Mouse (Mus musculus) midbrain, embryonic 13.5 days (tissue): ENCODE data around the gene Traf2. TPM values are rescaled to one million over a fixed set of nuclear protein-coding genes. Genes with fewer than 3 reads are reported as not detected.

ENCODE experiments used
- ATAC-seq: fragments of 200-750 bp; cut with Nextera tagmentation; 2 replicates; pipeline ENCODE4 v1.8.0; 2017; ENCODE audit warnings: mild to moderate bottlenecking, moderate TSS enrichment, moderate library complexity
- H3K27ac ChIP-seq: fragments of 300-500 bp; sonication (generic); 2 replicates; pipeline ENCODE4 v1.5.1; 2015; ENCODE audit warnings: inconsistent platforms, mild to moderate bottlenecking, moderate library complexity
- H3K27me3 ChIP-seq: fragments of 300-500 bp; sonication (generic); 2 replicates; pipeline ENCODE4 v1.6.1; 2015; ENCODE audit warnings: mild to moderate bottlenecking, inconsistent platforms
- H3K36me3 ChIP-seq: fragments of 300-500 bp; sonication (generic); 2 replicates; pipeline ENCODE4 v1.6.1; 2015; ENCODE audit warnings: mild to moderate bottlenecking, inconsistent platforms
- H3K4me1 ChIP-seq: fragments of 300-500 bp; sonication (generic); replicated peaks from 2 replicates; pipeline ENCODE4 v1.6.1; 2015; ENCODE audit warnings: inconsistent platforms
- H3K4me2 ChIP-seq: fragments of 300-500 bp; sonication (generic); replicated peaks from 2 replicates; pipeline ENCODE4 v1.6.1; 2015; ENCODE audit warnings: moderate library complexity, mild to moderate bottlenecking, inconsistent platforms
- H3K4me3 ChIP-seq: fragments of 300-500 bp; sonication (generic); replicated peaks from 2 replicates; pipeline ENCODE4 v1.5.1; 2015; ENCODE audit warnings: mild to moderate bottlenecking, inconsistent platforms
- H3K9ac ChIP-seq: fragments of 300-500 bp; sonication (generic); replicated peaks from 2 replicates; pipeline ENCODE4 v1.6.1; 2015; ENCODE audit warnings: mild to moderate bottlenecking, inconsistent platforms
- H3K9me3 ChIP-seq: fragments of 300-500 bp; sonication (generic); 2 replicates; pipeline ENCODE4 v1.6.1; 2016; ENCODE audit warnings: mild to moderate bottlenecking, inconsistent platforms
- WGBS: fragments of 180-500 bp; shearing (Covaris S2); methylation state at CpG from one replicate; pipeline ENCODE4 v1.1.7; 2015; 5-methylcytosine and 5-hydroxymethylcytosine counted together
- polyA plus RNA-seq: library from polyadenylated mRNA; unstranded; fragments of >200 nt; fragmentation: Nextera tagmentation; extraction: Ambion mirVana; gene quantifications from 2 replicates; pipeline ENCODE4 v1.2.1, GENCODE M21; 2015

Traf2 gene
- polyA plus RNA-seq, 1 experiment from 2014 or later = 24.1 TPM

- H3K4me3 ChIP-seq = peak overlapping the region; percentile 60; the same call in 1 of the 2 replicates
- 95% methylated on average over 2 of the region's 2 CpGs for WGBS
- peaks cover 38% of the 10 kb centered on the region for H3K4me1 ChIP-seq
- peaks cover 38% of the 10 kb centered on the region for H3K36me3 ChIP-seq
- no peak for ATAC-seq
- no peaks in the 10 kb centered on the region for H3K9me3 ChIP-seq
- H3K27me3 ChIP-seq = peaks cover 26% of the 10 kb centered on the region
- H3K27ac ChIP-seq = no peak overlapping the region
- peak overlapping the region; percentile 97; the same call in 1 of the 2 replicates for H3K4me2 ChIP-seq
- H3K9ac ChIP-seq = no peak overlapping the region; the same call in 1 of the 2 replicates
Observed at GRCm38 (mm10) chr2:25573068-25573467, 26.3 kb upstream of the Traf2 start.

GRCm38 (mm10) chr2:25571221-25571620 is 24.5 kb upstream of the Traf2 start:
- H3K27ac ChIP-seq = no peak overlapping the region

DNA sequence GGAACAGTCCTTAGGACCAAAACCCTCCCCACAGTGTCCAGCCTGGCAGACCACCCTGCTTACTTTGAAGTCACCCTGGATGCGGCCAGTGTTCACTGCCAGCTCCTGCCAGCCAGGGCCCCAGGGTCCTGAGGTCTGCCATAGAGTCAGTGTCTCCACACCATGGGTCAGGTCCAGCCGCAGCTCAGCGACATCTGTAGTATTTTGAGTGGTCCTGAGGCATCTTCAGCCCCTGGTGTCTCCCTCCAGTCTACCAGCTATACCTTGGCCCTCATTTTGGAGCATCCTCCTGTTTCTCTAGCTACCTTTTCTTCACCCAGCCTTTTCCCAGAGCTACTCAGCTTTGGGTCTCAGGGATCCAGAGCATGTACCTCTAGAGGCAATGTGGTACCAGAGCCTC is 22.6 kb upstream of the Traf2 start:
- H3K36me3 ChIP-seq = peaks cover 74% of the 10 kb centered on the region
- no peaks in the 10 kb centered on the region for H3K9me3 ChIP-seq
- no peak overlapping the region for H3K27ac ChIP-seq
- no peak overlapping the region for H3K4me2 ChIP-seq
- H3K4me1 ChIP-seq = peaks cover 16% of the 10 kb centered on the region
- H3K9ac ChIP-seq = no peak overlapping the region
- ATAC-seq = no peak
- no peaks in the 10 kb centered on the region for H3K27me3 ChIP-seq
- H3K4me3 ChIP-seq = no peak overlapping the region
- WGBS = 89% methylated on average over 3 of the region's 3 CpGs

More at GRCm38 (mm10) chr2:25571221-25571620, 24.5 kb upstream of the Traf2 start:
- peaks cover 55% of the 10 kb centered on the region for H3K36me3 ChIP-seq
- no peak overlapping the region for H3K4me2 ChIP-seq
- 0 out of 2 replicates have a peak overlapping the region, but pooled peaks have one; percentile 14 for H3K9ac ChIP-seq
- H3K9me3 ChIP-seq = no peaks in the 10 kb centered on the region
- no peak overlapping the region for H3K4me3 ChIP-seq
- peaks cover 23% of the 10 kb centered on the region for H3K4me1 ChIP-seq
- peaks cover 8% of the 10 kb centered on the region for H3K27me3 ChIP-seq
- WGBS = 99% methylated on average over 4 of the region's 4 CpGs
- ATAC-seq = no peak

GRCm38 (mm10) chr2:25568473-25569019 is 21.8 kb upstream of the Traf2 start:
- no peak overlapping the region for H3K4me3 ChIP-seq
- no peaks in the 10 kb centered on the region for H3K27me3 ChIP-seq
- no peak overlapping the region; the same call in 1 of the 2 replicates for H3K9ac ChIP-seq
- no peak for ATAC-seq
- 87% methylated on average over 6 of the region's 6 CpGs for WGBS
- H3K9me3 ChIP-seq = no peaks in the 10 kb centered on the region
- no peak overlapping the region for H3K27ac ChIP-seq
- H3K4me2 ChIP-seq = no peak overlapping the region
- peaks cover 8% of the 10 kb centered on the region for H3K4me1 ChIP-seq
- H3K36me3 ChIP-seq = peaks cover 81% of the 10 kb centered on the region

- ATAC-seq = no peak
- no peak overlapping the region for H3K27ac ChIP-seq
- no peak overlapping the region for H3K4me2 ChIP-seq
- H3K9me3 ChIP-seq = no peaks in the 10 kb centered on the region
- 87% methylated on average over 6 of the region's 6 CpGs for WGBS
- H3K36me3 ChIP-seq = peaks cover 96% of the 10 kb centered on the region
- no peaks in the 10 kb centered on the region for H3K27me3 ChIP-seq
- no peaks in the 10 kb centered on the region for H3K4me1 ChIP-seq
- no peak overlapping the region for H3K9ac ChIP-seq
- H3K4me3 ChIP-seq = no peak overlapping the region
Observed at GRCm38 (mm10) chr2:25566558-25566957, 19.8 kb upstream of the Traf2 start.

GRCm38 (mm10) chr2:25565741-25566140 is 19.0 kb upstream of the Traf2 start:
- H3K4me1 ChIP-seq = no peaks in the 10 kb centered on the region
- no peaks in the 10 kb centered on the region for H3K27me3 ChIP-seq
- H3K9ac ChIP-seq = no peak overlapping the region
- no peak overlapping the region for H3K27ac ChIP-seq
- H3K9me3 ChIP-seq = no peaks in the 10 kb centered on the region
- H3K4me3 ChIP-seq = no peak overlapping the region
- H3K4me2 ChIP-seq = no peak overlapping the region
- peaks cover 97% of the 10 kb centered on the region for H3K36me3 ChIP-seq
- 84% methylated on average over 8 of the region's 8 CpGs for WGBS
- no peak for ATAC-seq

DNA sequence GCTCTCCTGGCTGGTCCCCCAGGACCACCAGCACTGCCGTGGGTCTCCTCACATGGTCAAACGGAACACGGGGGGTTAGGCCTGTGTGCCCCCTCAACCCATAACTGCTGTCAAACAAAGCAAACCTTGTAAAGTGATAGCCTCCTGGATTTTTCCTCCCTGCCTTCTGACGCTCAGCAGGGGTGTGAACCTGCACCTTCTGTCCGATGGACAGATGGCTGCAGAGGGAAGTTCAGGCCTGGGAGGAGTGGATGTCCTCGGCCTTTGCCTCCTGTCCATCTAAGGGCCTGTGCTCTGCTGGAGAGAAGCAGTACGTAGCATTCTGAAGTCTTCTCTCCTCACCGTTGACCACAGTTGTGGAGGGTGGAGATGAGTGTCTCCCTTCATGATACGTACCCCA is 15.2 kb upstream of the Traf2 start:
- H3K27me3 ChIP-seq = no peaks in the 10 kb centered on the region
- H3K4me1 ChIP-seq = peaks cover 21% of the 10 kb centered on the region
- H3K36me3 ChIP-seq = peaks cover 69% of the 10 kb centered on the region
- H3K27ac ChIP-seq = no peak overlapping the region
- H3K9ac ChIP-seq = no peak overlapping the region
- H3K4me3 ChIP-seq = no peak overlapping the region
- H3K9me3 ChIP-seq = no peaks in the 10 kb centered on the region
- WGBS = 85% methylated on average over 9 of the region's 9 CpGs
- no peak for ATAC-seq
- H3K4me2 ChIP-seq = no peak overlapping the region

- ATAC-seq = no peak
- Histone ChIP-seq H3K4me2 (no peak overlapping the region), H3K9me3 (no peaks in the 10 kb centered on the region), H3K9ac (no peak overlapping the region), H3K4me3 (no peak overlapping the region), H3K4me1 (peaks cover 27% of the 10 kb centered on the region), H3K36me3 (peaks cover 56% of the 10 kb centered on the region), H3K27ac (no peak overlapping the region), H3K27me3 (no peaks in the 10 kb centered on the region)
- WGBS = 94% methylated on average over 8 of the region's 8 CpGs
Observed at GRCm38 (mm10) chr2:25560551-25560950, 13.8 kb upstream of the Traf2 start.

DNA sequence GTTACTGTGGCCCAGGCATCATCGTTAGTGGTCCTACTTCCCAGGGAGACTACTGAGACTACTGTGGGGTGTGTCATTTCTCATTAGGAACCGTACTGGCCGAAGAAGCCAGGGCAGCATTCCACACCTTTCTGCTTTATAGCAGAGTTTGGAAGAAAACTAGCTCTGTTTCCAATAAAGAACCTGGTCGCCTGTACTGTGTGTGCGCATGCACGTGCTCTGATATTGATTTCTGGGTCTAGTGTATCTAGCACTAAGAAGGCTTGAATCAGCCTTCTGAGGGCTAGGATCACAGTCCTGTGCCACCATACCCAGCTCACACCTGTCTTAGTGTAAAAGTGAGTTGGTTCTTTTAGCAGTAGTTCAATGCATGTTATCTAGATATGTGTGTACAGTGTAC is 12.0 kb upstream of the Traf2 start:
- Histone ChIP-seq H3K4me2 (peak overlapping the region; percentile 96), H3K36me3 (peaks cover 38% of the 10 kb centered on the region), H3K4me3 (peak overlapping the region; percentile 98), H3K27ac (no peak overlapping the region), H3K27me3 (no peaks in the 10 kb centered on the region), H3K4me1 (peaks cover 27% of the 10 kb centered on the region), H3K9me3 (no peaks in the 10 kb centered on the region), H3K9ac (peak overlapping the region; percentile 97)
- ATAC-seq = no peak
- WGBS = 78% methylated on average over 6 of the region's 6 CpGs

DNA sequence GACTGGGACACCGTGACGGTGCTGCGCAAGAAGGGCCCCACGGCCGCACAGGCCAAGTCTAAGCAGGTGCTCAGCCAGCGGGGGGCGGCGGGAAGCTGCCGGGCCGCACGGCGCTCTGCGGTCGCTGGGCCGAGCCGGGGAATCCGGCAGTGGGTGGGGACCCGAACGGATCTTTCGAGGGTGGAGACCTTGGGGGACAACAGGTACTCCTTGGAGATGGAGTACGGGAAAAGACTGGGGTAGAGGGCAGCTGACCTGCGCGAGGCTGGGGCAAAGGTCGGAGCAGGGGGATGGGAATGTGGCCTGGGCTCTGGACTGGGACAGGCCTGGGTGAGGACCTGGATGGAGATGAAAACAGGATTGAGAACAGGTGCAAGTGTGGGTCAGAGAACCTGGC is 11.2 kb upstream of the Traf2 start:
- Histone ChIP-seq H3K36me3 (peaks cover 30% of the 10 kb centered on the region), H3K4me1 (peaks cover 27% of the 10 kb centered on the region), H3K9me3 (no peaks in the 10 kb centered on the region), H3K27ac (peak overlapping the region; percentile 86), H3K4me2 (peak overlapping the region; percentile 96), H3K27me3 (no peaks in the 10 kb centered on the region), H3K9ac (peak overlapping the region; percentile 97), H3K4me3 (peak overlapping the region; percentile 98)
- WGBS = under 1% methylated on average over 24 of the region's 24 CpGs
- ATAC-seq = no peak

DNA sequence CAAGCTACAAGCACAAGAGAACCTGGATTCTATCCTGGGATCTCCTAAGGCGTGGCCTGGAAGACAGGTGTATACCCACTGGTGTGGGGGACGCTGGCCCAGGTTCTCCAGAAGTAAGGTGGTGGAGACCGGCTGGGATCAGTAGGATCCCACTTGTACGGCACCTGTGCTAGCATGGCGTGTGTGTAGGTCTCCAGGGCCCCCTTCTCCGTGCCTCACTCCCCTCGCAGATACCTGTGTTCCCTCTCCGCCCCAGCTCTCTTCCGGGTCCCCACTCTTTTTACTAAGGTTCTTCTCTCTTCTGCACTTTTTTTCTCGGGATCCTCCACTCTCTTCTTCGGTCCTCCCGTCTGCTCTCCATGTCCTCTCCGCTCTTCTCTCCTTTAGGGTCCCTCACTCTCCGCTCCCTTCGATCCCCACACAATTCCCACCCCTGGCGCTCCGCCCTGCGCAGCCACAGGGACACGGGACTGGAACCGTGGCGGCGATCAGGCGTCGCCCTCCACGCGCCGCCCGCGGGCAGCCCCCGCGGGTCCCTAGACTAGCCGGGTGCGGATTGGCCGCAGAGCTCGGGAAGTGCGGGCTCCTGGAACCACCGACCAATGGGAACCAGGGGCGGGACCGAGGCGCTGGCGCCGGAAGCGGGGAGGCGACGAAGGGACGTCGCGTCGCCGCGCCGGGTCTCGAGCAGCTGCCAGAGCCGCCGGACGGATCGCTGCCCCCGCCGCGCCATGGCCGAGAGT is 10.7 kb upstream of the Traf2 start, which contains the start of gene Edf1:
TSS of gene Edf1 (plus strand) at position 627 of the 743 bp plus-strand sequence.
- under 1% methylated on average over 58 of the region's 61 CpGs for WGBS
- no peaks in the 10 kb centered on the region for H3K9me3 ChIP-seq
- H3K4me1 ChIP-seq = peaks cover 27% of the 10 kb centered on the region
- ATAC-seq = peak; percentile 99
- peak within 1 kb of the TSS; percentile 97 for H3K9ac ChIP-seq
- H3K27me3 ChIP-seq = no peaks in the 10 kb centered on the region
- peak within 1 kb of the TSS; percentile 86 for H3K27ac ChIP-seq
- H3K4me3 ChIP-seq = peak within 1 kb of the TSS; percentile 98
- H3K36me3 ChIP-seq = peaks cover 25% of the 10 kb centered on the region
- peak within 1 kb of the TSS; percentile 96 for H3K4me2 ChIP-seq

GRCm38 (mm10) chr2:25556296-25556695 is 9.6 kb upstream of the Traf2 start:
- Histone ChIP-seq H3K27me3 (no peaks in the 10 kb centered on the region), H3K4me3 (no peak overlapping the region), H3K27ac (no peak overlapping the region), H3K36me3 (peaks cover 14% of the 10 kb centered on the region), H3K9ac (no peak overlapping the region), H3K9me3 (no peaks in the 10 kb centered on the region), H3K4me1 (peaks cover 27% of the 10 kb centered on the region), H3K4me2 (no peak overlapping the region)
- WGBS = 52% methylated on average over 1 of the region's 1 CpGs
- no peak for ATAC-seq
